Mouse (Mus musculus): Measurements from ENCODE around the gene Btbd7.

DNA sequence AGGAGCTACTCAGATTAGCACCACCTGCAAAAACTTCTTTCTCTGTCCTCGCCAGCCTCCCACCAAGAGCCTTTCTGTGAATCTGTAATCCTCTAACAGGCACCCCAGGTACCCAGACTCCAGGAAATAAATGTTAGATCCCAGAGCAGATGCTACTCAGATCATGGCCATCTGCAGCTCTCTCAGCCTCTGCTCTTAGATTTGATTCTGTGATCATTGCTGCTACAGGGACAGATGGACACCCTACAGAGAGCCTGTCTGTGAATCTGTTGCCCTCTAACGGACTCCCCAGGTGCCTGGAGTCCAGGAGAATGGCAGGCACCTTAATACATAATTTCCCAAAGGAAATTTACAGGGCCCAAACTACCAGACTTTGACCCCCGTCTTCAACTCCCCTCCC is 29.9 kb upstream of the Btbd7 start:
- TF ChIP-seq CTCF (IDR thresholded peaks at IDR 0.05; ENCODE audit: extremely low read depth, insufficient read depth, low read length): no peak
- no peak for TF ChIP-seq POLR2A (IDR thresholded peaks at IDR 0.05; ENCODE audit: extremely low read depth, insufficient read depth, low read length)
